Mouse (Mus musculus) hematopoietic multipotent progenitor cell, adult 10-12 weeks (in vitro differentiated cells): ENCODE results near the gene Vps29. TPM values are rescaled to one million over a fixed set of nuclear protein-coding genes. Genes with fewer than 3 reads are reported as not detected.

Source experiments
- polyA plus RNA-seq: library from polyadenylated mRNA; stranded (reverse); fragments of >175 nt; gene quantifications from 2 replicates; pipeline ENCODE4 v1.2.3, GENCODE M21; 2012; ENCODE audit warnings: low replicate concordance

The Vps29 gene
- 6.0 and 12.7 TPM in 2 replicates for polyA plus RNA-seq

DNA sequence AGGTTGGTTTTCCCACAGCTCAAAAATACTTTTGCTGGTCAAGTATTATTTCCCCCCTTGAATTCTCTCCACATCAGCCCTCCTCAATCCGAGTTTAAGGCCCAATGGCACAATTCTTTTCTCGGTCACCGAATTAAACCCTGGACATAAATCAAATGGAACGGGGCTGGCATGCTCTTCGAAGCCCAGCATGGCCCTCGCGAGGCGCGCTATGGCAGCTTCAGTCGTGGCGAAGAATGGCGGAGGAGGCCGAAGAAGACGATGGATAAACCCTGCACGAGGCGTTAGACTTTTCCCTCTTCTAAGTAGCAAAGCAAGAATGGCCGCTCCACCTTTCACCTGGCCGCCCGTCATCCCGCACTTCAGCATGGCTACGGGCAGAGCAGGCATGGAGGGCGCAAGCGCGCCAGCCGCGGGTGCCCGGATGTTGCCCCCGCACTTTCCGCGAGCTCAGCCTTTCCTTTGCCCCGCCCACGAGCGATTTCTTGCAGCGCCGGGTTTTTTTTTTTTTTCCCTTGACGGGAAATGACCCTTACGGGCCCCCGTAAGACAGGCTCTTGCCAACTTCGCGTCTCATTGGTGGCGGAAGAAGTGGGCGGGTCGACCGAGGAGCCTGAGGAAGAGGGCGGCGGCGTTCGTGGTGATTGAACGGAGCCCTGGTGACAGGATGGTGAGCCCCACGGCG lies at the start of gene Vps29, which contains the start of gene Rad9b:
TSS of gene Vps29 (plus strand) at position 563 of the 685 bp plus-strand sequence.
TSS of gene Rad9b (minus strand) at position 427 of the 685 bp plus-strand sequence.

GRCm38 (mm10) chr5:122371591-122372191 lies 17.5 kb downstream of the Vps29 start, which contains the start of gene Gpn3:
Gene Gpn3 (plus strand): TSS chr5:122371876.

DNA sequence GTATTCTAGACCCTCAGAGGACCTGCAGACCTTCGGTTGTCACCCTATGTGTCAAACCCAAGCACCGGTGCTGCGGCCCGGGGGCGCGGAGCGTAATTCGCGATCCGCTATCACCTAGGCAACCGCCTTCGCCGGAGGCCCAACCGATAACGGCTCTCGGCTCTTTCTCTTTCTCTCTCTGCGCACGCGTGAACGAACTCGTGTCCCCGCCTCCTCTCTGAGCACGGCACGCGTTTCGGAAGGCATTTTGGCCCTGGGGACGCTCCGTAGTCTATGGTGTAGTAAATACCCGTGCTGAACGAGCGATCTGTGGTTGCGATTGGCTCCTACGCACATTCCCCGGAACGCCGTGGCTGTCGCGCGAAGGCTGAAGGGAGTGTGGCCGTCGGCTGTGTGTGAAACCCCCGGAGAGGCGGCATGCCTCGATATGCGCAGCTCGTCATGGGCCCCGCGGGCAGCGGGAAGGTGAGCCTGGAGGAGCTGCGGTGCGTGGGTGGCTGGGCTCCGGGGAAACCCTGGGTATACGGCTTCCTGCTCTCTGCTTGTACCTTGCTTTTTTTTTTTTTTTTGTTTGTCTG lies 18.1 kb downstream of the Vps29 start, which contains the start of gene Fam216a:
TSS of gene Fam216a (minus strand) at position 173 of the 578 bp plus-strand sequence.

DNA sequence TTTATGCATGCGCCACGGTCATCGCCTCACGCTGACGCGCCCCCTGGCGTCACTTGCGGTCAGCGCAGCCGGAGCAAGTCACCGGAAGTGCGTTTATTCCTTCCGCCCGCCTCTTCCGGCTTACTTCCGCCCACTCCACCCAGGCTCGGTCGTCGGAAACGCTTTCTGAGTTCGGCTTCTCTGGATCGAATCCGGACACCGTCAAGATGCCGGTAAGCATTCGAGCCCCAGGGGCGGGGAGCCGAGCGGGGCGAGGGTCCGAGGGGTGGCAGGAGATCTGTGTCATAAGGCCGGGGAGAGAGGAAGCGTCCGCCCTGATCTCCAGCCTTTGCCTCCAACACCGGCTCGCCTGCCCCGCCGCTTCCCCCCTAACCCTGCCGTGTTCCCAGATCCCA lies 37.6 kb downstream of the Vps29 start, which contains the start of gene Arpc3:
TSS of gene Arpc3 (plus strand) at position 93 of the 395 bp plus-strand sequence.

Other genes with a start within 250 kb of the Vps29 start
- gene Ccdc63, start 213.5 kb upstream of the Vps29 start, polyA plus RNA-seq: 0.15 TPM in 1 of 2 replicates, not detected in the other
- gene Ppp1cc, start 196.1 kb upstream of the Vps29 start, polyA plus RNA-seq: 90.1 and 100 TPM in 2 replicates
- 217 and 339 TPM in 2 replicates for gene Hvcn1, start 147.6 kb upstream of the Vps29 start, polyA plus RNA-seq
- gene Tctn1, start 89.9 kb upstream of the Vps29 start, polyA plus RNA-seq: 18.2 and 18.9 TPM in 2 replicates
- gene Pptc7, start 70.0 kb upstream of the Vps29 start, polyA plus RNA-seq: 13.9 and 25.2 TPM in 2 replicates
- gene Rad9b, start 136 bp upstream of the Vps29 start, polyA plus RNA-seq: 1.1 and 2.6 TPM in 2 replicates
- 17.6 and 24.9 TPM in 2 replicates for gene Gpn3, start 17.5 kb downstream of the Vps29 start, polyA plus RNA-seq
- 11.1 and 14.0 TPM in 2 replicates for gene Fam216a, start 18.0 kb downstream of the Vps29 start, polyA plus RNA-seq
- gene Arpc3, start 37.5 kb downstream of the Vps29 start, polyA plus RNA-seq: 32.4 and 72.1 TPM in 2 replicates
- gene Anapc7, start 67.3 kb downstream of the Vps29 start, polyA plus RNA-seq: 8.8 and 14.5 TPM in 2 replicates
- gene Atp2a2, start 147.9 kb downstream of the Vps29 start, polyA plus RNA-seq: 17.7 and 38.1 TPM in 2 replicates